Mouse (Mus musculus) adrenal gland, postnatal 36 days (tissue): Measurements from ENCODE around the gene Ndufa3. TPM values are rescaled to one million over a fixed set of nuclear protein-coding genes. Genes with fewer than 3 reads are reported as not detected.

Experiments used
- DNase-seq, 2 experiments: peaks; one replicate each; pipeline ENCODE4 v3.0.0; 2021; ENCODE audit warnings: mixed read lengths in 1 of 2
- total RNA-seq, 2 experiments: library from RNA; stranded (reverse); gene quantifications; 2 replicates each; pipeline ENCODE4 v1.2.3; 2021

Gene Ndufa3
- total RNA-seq, 2 experiments from 2014 or later = 710 to 713 TPM

GRCm38 (mm10) chr7:3609082-3609481 lies 8.1 kb upstream of the Ndufa3 start:
- DNase-seq = peak; percentile 39 to 65

GRCm38 (mm10) chr7:3610437-3610836 lies 6.7 kb upstream of the Ndufa3 start:
- DNase-seq = no peak

GRCm38 (mm10) chr7:3611006-3611405 lies 6.2 kb upstream of the Ndufa3 start:
- no peak for DNase-seq

GRCm38 (mm10) chr7:3614021-3614420 lies 3.2 kb upstream of the Ndufa3 start:
- DNase-seq = no peak

- DNase-seq = no peak
Measured at GRCm38 (mm10) chr7:3616057-3616388, 1.1 kb upstream of the Ndufa3 start, which contains the start of gene Oscar. TSS of gene Oscar (minus strand) at chr7:3616157.

GRCm38 (mm10) chr7:3616389-3617241 lies 558 bp upstream of the Ndufa3 start:
- no peak for DNase-seq

GRCm38 (mm10) chr7:3629030-3629429 lies 11.9 kb downstream of the Ndufa3 start:
- DNase-seq = no peak

GRCm38 (mm10) chr7:3629543-3630477 lies 12.6 kb downstream of the Ndufa3 start, which contains the start of the genes Tfpt and Prpf31:
TSS of gene Tfpt (minus strand) at chr7:3629929.
TSS of gene Prpf31 (plus strand) at chr7:3629985.
- DNase-seq = peak; percentile 92

- no peak for DNase-seq
Measured at GRCm38 (mm10) chr7:3630478-3630815, 13.3 kb downstream of the Ndufa3 start.

- no peak for DNase-seq
Measured at GRCm38 (mm10) chr7:3643412-3643811, 26.2 kb downstream of the Ndufa3 start.

GRCm38 (mm10) chr7:3643843-3644242 lies 26.7 kb downstream of the Ndufa3 start:
- DNase-seq = no peak

GRCm38 (mm10) chr7:3644348-3644671 lies 27.1 kb downstream of the Ndufa3 start:
- peak in 1 of 2 experiments; percentile 87 for DNase-seq

GRCm38 (mm10) chr7:3644672-3645487 lies 27.7 kb downstream of the Ndufa3 start, which contains the start of gene Cnot3:
TSS of gene Cnot3 (plus strand) at chr7:3645268.
- peak; percentile 97 to 98 for DNase-seq

- DNase-seq = no peak
Measured at GRCm38 (mm10) chr7:3645488-3646025, 28.4 kb downstream of the Ndufa3 start.

- no peak for DNase-seq
Measured at GRCm38 (mm10) chr7:3646188-3646587, 29.0 kb downstream of the Ndufa3 start.

- no peak for DNase-seq
Measured at GRCm38 (mm10) chr7:3646641-3647040, 29.5 kb downstream of the Ndufa3 start.

GRCm38 (mm10) chr7:3656966-3657365 lies 39.8 kb downstream of the Ndufa3 start:
- DNase-seq = no peak

- DNase-seq = no peak
Measured at GRCm38 (mm10) chr7:3658578-3658977, 41.4 kb downstream of the Ndufa3 start.

- peak in 1 of 2 experiments; percentile 31 for DNase-seq
Measured at GRCm38 (mm10) chr7:3664524-3665214, 47.5 kb downstream of the Ndufa3 start.

- peak; percentile 96 to 98 for DNase-seq
Measured at GRCm38 (mm10) chr7:3665215-3666114, 48.3 kb downstream of the Ndufa3 start, which contains the start of gene Leng1. TSS of gene Leng1 (minus strand) at chr7:3665840.
